Mouse (Mus musculus) small intestine, adult 2 months (tissue): ENCODE measurements around the gene Lrch2. TPM values are rescaled to one million over a fixed set of nuclear protein-coding genes. Genes with fewer than 3 reads are reported as not detected.
"Not testable (repeated sequence)": the region's sequence is repeated elsewhere in the genome, so short reads cannot be mapped to it uniquely, and the experiment has no call there.

Experiments
- H3K27ac ChIP-seq: fragments of 200-500 bp; 2 replicates; pipeline ENCODE4 v1.5.1; 2012; ENCODE audit warnings: low read depth, low read length, control low read depth, inconsistent platforms; ENCODE audit not compliant: insufficient read depth
- H3K27me3 ChIP-seq: fragments of 200-500 bp; 2 replicates; pipeline ENCODE4 v1.6.1; 2012; ENCODE audit warnings: mild to moderate bottlenecking, moderate library complexity, low read length, inconsistent platforms; ENCODE audit not compliant: control insufficient read depth, insufficient read depth
- H3K36me3 ChIP-seq: fragments of 200-500 bp; 2 replicates; pipeline ENCODE4 v1.6.1; 2012; ENCODE audit warnings: mild to moderate bottlenecking, low read length, control low read depth, inconsistent platforms; ENCODE audit not compliant: control insufficient read depth, insufficient read depth
- H3K4me1 ChIP-seq: fragments of 200-500 bp; 2 replicates; pipeline ENCODE4 v1.6.1; 2012; ENCODE audit warnings: low read length, inconsistent platforms, mixed read lengths; ENCODE audit not compliant: control insufficient read depth, insufficient read depth, insufficient read length
- H3K4me3 ChIP-seq: fragments of 200-500 bp; 2 replicates; pipeline ENCODE4 v1.5.1; 2012; ENCODE audit warnings: low read depth, mild to moderate bottlenecking, control low read depth, inconsistent platforms, low read length, moderate library complexity
- CTCF ChIP-seq: fragments of 200-500 bp; IDR thresholded peaks from 2 replicates; pipeline ENCODE4 v1.5.1; 2012; ENCODE audit warnings: low read depth, mild to moderate bottlenecking, control low read depth, inconsistent platforms, low read length, moderate library complexity, mixed read lengths; ENCODE audit not compliant: insufficient replicate concordance, insufficient read length; ENCODE audit errors: extremely low read depth
- POLR2A ChIP-seq: fragments of 200-500 bp; IDR thresholded peaks from 2 replicates; pipeline ENCODE4 v1.6.1; 2012; ENCODE audit warnings: low read depth, mild to moderate bottlenecking, control low read depth, inconsistent platforms, low read length, moderate library complexity
- WGBS: fragments of 180-500 bp; shearing (Covaris S2); methylation state at CpG from one replicate; pipeline ENCODE4 v1.1.7; 2018; 5-methylcytosine and 5-hydroxymethylcytosine counted together
- polyA plus RNA-seq: library from polyadenylated mRNA; depleted of rRNA; stranded (reverse); fragments of >200 nt; gene quantifications from 2 replicates; pipeline ENCODE4 v1.2.3, GENCODE M21; 2012; rRNA removed

Lrch2 gene
- polyA plus RNA-seq, 1 experiment = 0.20 TPM

DNA sequence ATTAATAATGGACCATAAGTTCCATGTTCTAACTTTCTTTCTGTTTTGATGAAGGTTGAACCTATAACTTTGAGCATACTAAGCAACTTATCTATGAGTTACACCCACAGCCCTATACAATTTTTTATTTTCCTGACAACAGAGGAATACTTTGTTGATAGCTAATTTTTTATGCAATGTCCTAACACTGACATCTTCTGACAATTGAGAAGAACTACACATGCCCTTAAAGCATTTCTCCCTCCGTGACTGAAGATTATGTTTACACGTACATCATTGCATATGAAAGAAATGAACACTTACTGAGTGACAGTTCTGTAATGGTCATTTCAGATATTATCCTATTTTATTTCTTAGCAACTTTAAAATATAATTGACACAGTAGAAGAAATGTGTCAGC lies 64.3 kb downstream of the Lrch2 start:
- 58% methylated on average over 2 of the region's 2 CpGs for WGBS
- TF ChIP-seq POLR2A (no peak), CTCF (no peak)
- no peaks in the 10 kb centered on the region for H3K36me3 ChIP-seq

DNA sequence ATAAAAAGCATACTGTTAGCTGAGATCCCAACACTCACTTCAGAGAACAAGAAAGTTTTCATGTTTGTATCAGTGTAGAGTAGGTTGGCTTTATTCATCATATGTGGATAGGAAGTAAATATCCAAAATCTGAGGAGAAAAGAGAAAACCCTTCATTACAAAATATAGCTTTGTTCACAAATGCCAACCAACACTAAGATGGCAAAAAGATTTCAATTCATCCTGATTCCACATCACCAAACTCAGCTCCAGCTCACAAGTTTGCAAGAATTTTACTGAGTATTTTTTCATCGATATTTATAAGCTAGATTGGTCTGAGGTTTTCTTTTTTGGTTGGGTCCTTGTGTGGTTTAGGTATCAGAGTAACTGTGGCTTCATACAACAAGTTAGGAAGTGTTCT lies 100.3 kb downstream of the Lrch2 start, which contains the start of gene Vmn1r239-ps:
Gene Vmn1r239-ps, minus strand, starts transcription at position 101 of the 400 bp plus-strand sequence.
- not testable (repeated sequence) for H3K27ac ChIP-seq, H3K4me3 ChIP-seq, H3K36me3 ChIP-seq, H3K27me3 ChIP-seq, H3K4me1 ChIP-seq
- 78% methylated on average over 1 of the region's 1 CpGs for WGBS

More for the DNA sequence above, 64.3 kb downstream of the Lrch2 start:
- Histone ChIP-seq H3K4me1 (no peaks in the 10 kb centered on the region), H3K27ac (no peak overlapping the region), H3K4me3 (no peak overlapping the region), H3K27me3 (no peaks in the 10 kb centered on the region)

DNA sequence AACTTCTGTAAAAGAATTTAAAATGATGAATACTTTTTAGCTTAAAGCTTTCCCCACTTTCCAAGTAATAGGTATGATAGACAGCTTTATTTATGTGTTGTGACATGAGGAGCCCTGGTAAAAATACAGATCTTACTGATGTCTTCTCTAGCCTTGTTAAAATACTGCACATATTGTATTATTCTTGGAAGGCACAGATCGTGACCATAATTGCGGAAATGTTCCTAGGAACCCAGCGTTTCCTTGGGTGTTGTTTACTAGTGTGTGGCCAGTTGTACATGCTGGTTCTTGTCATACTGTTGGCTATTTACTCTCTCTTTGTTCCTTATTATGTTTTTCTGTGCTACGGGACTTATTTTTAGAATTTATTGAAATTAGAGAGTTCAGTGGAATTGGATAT lies 110.5 kb downstream of the Lrch2 start:
- 80% methylated on average over 4 of the region's 4 CpGs for WGBS
- H3K4me3 ChIP-seq = no peak overlapping the region
- TF ChIP-seq CTCF (no peak), POLR2A (no peak)

DNA sequence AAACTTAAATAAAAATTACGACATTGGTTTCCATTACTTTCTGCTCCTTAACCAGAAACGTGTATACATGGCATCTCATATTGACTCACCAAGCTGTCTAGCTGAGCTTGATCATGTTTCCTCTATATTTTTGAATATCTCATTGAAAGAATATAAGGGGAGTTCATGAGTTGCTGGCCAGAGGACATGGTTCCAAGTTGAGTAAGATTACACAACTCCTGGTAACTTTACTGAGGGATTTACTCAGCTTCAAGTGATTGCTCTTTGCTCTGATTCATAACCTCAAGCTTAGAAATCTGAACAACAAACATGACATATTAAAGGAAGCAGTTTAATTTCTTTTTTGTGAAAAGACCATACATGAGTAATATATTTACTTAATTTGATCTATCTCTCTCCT lies 118.5 kb downstream of the Lrch2 start:
- no peaks in the 10 kb centered on the region for H3K4me1 ChIP-seq
- no peak overlapping the region for H3K27ac ChIP-seq
- WGBS = 65% methylated on average over 2 of the region's 2 CpGs
- TF ChIP-seq CTCF (no peak), POLR2A (no peak)
- H3K27me3 ChIP-seq = no peaks in the 10 kb centered on the region
- H3K4me3 ChIP-seq = no peak overlapping the region
- H3K36me3 ChIP-seq = no peaks in the 10 kb centered on the region

More for the DNA sequence above, 110.5 kb downstream of the Lrch2 start:
- no peaks in the 10 kb centered on the region for H3K36me3 ChIP-seq
- H3K27ac ChIP-seq = no peak overlapping the region
- H3K4me1 ChIP-seq = no peaks in the 10 kb centered on the region
- no peaks in the 10 kb centered on the region for H3K27me3 ChIP-seq

DNA sequence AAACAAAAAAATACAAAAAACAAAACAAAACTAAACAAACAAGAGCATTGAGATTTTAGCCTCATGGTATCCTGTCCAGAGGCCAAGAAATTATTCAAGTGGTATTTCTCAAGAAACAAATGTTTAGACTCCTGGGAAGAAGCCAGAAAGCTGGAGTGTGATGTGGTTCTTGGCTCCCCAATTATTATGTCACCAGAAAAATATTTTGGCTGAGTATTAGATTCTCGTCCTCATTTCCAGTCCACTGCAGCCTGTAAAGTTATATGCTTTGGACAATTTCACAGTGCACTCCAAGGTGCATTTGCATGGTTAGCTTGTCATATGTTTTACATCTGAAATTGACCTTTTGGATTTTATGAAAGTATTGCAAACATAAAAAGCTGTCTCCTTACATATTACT lies 124.1 kb downstream of the Lrch2 start:
- no peak overlapping the region for H3K4me3 ChIP-seq
- no peaks in the 10 kb centered on the region for H3K27me3 ChIP-seq
- H3K36me3 ChIP-seq = no peaks in the 10 kb centered on the region
- no peak overlapping the region for H3K27ac ChIP-seq
- H3K4me1 ChIP-seq = no peaks in the 10 kb centered on the region
- WGBS = 56% methylated on average over 1 of the region's 1 CpGs
- TF ChIP-seq CTCF = no peak
- TF ChIP-seq POLR2A = no peak

DNA sequence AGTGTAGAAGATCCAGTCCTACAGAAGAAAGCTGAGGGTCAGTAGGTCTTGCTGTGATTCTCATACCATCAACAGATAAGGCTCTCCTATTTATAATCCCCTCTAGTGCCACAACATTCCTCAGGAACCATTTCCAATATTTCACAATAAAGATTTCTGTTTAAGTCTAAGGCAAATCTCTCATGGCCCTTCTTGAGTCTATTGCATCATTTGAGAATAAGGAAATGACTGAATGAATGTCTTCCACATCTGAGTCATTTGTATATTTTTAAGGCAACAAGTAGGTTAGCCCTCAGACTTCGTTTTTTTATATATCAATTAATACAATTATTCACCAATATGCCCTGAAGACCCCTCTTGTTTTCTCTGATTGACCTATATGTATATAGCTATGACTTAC lies 124.8 kb downstream of the Lrch2 start, which contains the start of gene Il13ra2:
Gene Il13ra2, minus strand, starts transcription at position 64 of the 400 bp plus-strand sequence.
- TF ChIP-seq CTCF = no peak
- no peak for TF ChIP-seq POLR2A
- H3K27ac ChIP-seq = no peak within 1 kb of the TSS
- H3K36me3 ChIP-seq = no peaks in the 10 kb centered on the region
- WGBS = 31% methylated on average over 1 of the region's 1 CpGs
- H3K4me3 ChIP-seq = no peak within 1 kb of the TSS
- H3K27me3 ChIP-seq = no peaks in the 10 kb centered on the region
- no peaks in the 10 kb centered on the region for H3K4me1 ChIP-seq

Other genes with a start within 250 kb of the Lrch2 start
- not detected in 2 replicates for gene Il13ra2, start 124.9 kb downstream of the Lrch2 start, polyA plus RNA-seq
- not detected in 2 replicates for gene Vmn1r239-ps, start 100.4 kb downstream of the Lrch2 start, polyA plus RNA-seq
- not detected in 2 replicates for gene Gm15128, start 211.9 kb upstream of the Lrch2 start, polyA plus RNA-seq